Mouse (Mus musculus) cerebellum, adult 9-11 months (tissue): ENCODE data around the gene Cdr2l.
A peak's percentile ranks its signal among the peaks of the same experiment; 100 is the strongest.

Experiments used
- DNase-seq: peaks from one replicate; pipeline ENCODE4 v3.0.0; 2022

The Cdr2l gene

GRCm38 (mm10) chr11:115408266-115408920, 26.7 kb downstream of the Cdr2l start:
- DNase-seq: no peak

GRCm38 (mm10) chr11:115409556-115409955, 27.8 kb downstream of the Cdr2l start:
- DNase-seq: no peak

GRCm38 (mm10) chr11:115419531-115420237, 38.0 kb downstream of the Cdr2l start, which contains the start of the genes Atp5h and Kctd2:
TSS of gene Atp5h (minus strand) at chr11:115419962.
TSS of gene Kctd2 (plus strand) at chr11:115420128.
- DNase-seq: peak; percentile 97

DNA sequence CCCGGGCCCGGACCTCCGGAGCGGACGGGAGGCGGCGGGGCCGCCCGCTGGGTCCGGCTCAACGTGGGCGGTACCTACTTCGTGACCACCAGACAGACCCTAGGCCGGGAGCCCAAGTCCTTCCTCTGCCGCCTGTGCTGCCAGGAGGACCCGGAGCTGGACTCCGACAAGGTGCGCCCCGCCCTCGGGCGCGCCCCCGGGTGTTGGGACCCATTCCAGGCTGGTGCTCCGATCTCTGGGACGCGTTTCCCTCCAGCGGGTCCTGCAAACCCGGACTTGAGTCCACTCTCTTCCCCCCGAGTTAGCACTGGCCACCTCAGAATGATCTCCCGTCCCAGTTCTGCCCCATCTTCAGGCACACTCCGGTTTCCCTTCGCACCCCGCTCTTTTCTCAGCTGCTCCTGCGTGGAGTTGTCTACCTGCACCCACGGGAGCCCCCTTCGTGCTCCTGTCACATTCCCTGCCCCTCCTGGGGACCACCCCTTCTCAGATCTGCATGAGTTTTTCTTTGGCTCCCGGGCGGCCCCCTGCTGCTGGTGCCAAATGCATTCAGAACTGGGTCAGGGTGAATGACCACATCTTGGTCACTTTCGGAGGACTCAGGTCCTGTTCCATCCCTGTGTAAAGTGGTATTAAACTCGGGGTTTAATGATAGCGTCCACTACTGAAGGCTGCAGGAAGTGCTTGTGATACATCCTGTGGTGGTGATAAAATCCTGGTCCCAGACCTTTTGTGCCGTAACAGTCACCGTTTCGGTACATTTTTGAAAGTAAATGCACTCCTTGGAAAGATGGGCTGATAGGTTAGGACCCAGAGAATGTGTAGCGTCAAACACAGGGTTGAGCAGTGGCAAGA, 38.8 kb downstream of the Cdr2l start:
- DNase-seq: peak; percentile 86

- DNase-seq: no peak
Observed at GRCm38 (mm10) chr11:115421328-115421727, 39.6 kb downstream of the Cdr2l start.

GRCm38 (mm10) chr11:115421972-115422371, 40.3 kb downstream of the Cdr2l start:
- no peak for DNase-seq

GRCm38 (mm10) chr11:115423091-115423490, 41.4 kb downstream of the Cdr2l start:
- no peak for DNase-seq

DNA sequence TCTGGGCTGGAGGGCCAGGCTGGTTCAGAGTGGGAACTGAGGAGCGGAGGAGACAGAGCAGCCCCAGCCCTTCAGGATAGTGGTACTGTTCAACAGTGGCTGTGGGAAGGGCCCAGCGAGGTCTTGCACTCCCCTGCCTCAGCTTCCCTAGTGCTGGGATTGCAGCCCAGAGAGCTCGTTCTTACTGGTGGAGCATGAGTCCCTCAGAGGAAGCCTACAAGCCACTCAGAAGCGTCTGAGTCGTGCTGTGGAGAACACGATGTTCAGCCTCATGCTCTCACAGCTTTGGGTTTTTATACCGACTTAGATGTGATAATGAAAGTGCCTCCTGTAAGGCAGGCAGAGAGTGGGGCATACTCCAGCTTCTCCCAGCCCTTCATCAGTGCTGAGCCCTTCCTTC, 43.0 kb downstream of the Cdr2l start:
- no peak for DNase-seq

- DNase-seq: no peak
Observed at GRCm38 (mm10) chr11:115425671-115426070, 44.0 kb downstream of the Cdr2l start.

- DNase-seq: peak; percentile 83
Observed at GRCm38 (mm10) chr11:115427482-115428331, 46.0 kb downstream of the Cdr2l start.

GRCm38 (mm10) chr11:115429307-115429706, 47.6 kb downstream of the Cdr2l start:
- peak; percentile 64 for DNase-seq

- DNase-seq: no peak
Observed at GRCm38 (mm10) chr11:115430561-115430960, 48.8 kb downstream of the Cdr2l start.

DNA sequence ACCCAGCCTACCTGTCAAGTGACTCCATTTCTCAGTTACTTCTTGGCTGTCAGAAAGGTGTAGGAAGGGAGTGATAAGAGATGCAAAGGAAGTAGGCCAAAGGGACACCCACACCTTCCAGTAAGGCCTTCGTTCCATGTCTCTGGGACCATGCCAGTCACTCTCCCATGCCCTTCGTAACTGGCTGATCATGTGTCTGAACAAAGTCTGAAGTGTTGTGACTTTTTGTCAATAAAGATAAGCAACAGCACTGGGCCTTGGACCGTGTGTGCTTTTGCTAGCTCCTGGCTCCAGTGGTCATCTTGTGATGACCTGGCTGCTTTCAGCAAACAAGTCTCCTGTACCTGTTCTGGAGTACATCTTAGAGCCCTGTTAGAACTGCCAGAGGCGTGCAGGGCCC, 51.1 kb downstream of the Cdr2l start:
- DNase-seq: peak; percentile 22

DNA sequence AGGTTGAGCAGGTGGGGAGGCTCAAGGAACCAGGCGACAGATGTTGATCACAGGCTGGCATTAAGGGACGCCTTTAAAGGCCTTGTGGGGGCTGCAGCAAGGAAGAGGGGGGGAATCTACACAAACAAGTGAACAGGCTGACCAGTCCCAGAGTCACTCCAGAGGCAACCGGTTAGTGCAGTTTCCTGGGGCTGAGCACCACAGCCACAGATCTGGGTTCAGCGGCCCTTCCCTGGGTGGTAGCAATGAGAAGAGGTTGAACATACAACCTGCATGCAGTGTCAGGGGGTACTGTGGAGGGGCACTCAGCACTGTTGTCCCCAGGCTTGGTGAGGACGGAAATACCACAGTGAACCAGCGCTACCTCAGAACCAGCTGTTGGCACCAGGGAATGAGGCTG, 51.6 kb downstream of the Cdr2l start:
- peak; percentile 24 for DNase-seq

DNA sequence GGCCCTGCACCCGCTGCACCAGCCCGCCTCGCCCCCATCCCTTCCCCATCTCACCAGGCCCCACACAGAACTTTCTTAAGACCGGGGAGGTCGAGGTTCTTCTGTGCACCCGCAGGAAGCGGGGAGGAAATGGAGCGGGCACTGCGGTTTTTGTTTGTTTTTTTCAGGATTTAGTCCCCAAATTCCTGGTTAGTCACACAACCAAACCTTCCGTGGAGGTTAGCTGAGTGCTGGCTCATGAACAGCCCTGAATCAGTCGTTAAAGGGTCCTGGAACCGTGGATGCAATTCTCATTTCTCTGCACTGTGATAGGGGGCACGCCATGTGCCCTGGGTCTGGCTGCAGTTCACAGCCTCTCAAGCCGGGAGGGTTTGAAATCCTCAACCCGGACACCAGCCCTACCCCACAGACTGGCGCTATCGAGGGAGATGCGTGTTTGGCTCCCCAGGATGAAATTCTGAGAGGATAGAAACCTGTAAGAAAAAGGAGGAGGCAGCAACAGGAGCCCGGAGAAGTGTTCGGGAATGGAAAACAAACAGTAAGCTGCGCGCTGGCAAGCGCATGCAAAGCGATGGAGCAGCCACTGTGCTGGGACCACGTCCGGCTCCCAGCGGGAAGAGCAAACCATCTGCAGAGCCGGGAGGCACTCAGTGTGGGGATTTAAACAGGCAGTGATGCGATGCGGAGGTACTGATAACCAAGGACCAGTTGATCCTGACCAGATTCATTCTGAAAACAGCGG, 54.1 kb downstream of the Cdr2l start:
- peak; percentile 82 for DNase-seq

DNA sequence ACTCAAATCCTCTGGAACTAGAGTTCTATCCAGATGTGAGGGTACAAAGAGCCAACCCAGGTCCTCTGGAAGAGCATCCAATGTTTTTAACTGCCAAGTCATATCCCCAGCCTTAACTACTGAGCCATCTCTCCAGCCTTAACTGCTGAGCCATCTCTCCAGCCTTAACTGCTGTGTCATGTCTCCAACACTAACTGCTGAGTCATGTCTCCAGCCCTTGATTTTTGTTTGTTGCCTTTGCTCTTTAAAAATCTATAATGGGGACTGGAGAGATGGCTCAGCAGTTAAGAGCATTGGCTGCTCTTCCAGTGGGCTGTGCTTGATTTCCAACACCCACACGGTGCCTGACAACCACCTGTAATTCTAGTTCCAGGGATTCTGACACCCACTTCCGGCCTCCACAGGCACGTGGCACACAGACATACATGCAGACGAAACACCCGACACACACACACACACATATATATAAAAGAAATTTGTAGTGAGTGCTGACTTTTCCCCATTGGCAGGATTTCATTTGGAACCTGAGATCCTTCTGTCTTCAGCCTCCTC, 55.9 kb downstream of the Cdr2l start:
- no peak for DNase-seq

DNA sequence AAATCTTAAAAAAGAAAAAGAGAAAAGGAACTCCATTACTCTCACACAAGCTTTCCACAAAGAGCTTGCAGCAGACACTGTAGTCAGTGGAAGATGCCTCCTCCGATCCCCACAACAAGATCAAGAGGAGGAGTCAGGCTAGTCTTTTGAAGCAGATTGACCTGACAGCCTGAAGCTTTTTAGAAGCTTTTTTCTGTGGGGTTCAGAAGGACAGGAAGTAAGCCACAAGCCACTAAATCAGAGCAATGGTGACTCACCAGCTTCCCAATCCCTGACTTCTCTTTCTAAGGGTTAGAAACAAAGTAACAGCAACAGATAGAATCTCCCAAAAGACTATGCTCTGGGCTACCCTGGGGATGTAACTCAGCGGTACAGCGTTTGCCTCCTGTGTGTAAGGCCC, 57.6 kb downstream of the Cdr2l start:
- DNase-seq: no peak

GRCm38 (mm10) chr11:115439906-115440595, 58.3 kb downstream of the Cdr2l start, which contains the start of gene Trim80:
TSS of gene Trim80 (plus strand) at chr11:115440545.
- DNase-seq: no peak

DNA sequence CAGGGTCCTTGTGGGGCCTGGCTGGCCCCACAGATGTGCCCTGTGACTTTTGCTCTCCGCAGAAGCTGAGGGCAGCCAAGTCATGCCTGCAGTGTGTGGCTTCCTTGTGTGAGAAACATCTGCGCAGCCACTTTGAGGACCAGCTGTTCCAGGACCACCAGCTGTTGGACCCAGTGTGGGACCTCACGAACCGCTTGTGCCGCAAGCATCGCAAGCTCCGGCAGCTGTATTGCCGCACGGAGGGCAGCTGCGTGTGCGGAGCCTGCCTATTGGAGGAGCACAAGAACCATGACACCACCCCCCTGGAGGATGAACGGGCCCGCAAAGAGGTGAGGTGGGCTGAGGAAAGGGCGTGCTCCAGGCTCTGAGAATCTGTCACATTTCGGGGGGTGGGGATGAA, 59.7 kb downstream of the Cdr2l start:
- no peak for DNase-seq
